Mouse (Mus musculus) limb, embryonic 14.5 days (tissue): ENCODE measurements around the gene 1700001K19Rik. TPM values are rescaled to one million over a fixed set of nuclear protein-coding genes. Genes with fewer than 3 reads are reported as not detected.
A peak's percentile ranks its signal among the peaks of the same experiment; 100 is the strongest.
"Not testable (repeated sequence)": the region's sequence is repeated elsewhere in the genome, so short reads cannot be mapped to it uniquely, and the experiment has no call there.

Experiments
- ATAC-seq: fragments of 200-750 bp; cut with Nextera tagmentation; 2 replicates; pipeline ENCODE4 v1.8.0; 2017; ENCODE audit warnings: low read depth, moderate number of reproducible peaks, moderate TSS enrichment; ENCODE audit not compliant: low FRiP score
- DNase-seq: peaks from one replicate; pipeline ENCODE4 v3.0.0-alpha.2; 2015; ENCODE audit warnings: low spot score
- H3K27ac ChIP-seq: fragments of 300-500 bp; sonication (generic); replicated peaks from 2 replicates; pipeline ENCODE4 v1.5.1; 2014; ENCODE audit warnings: low read depth, mild to moderate bottlenecking, low read length, moderate library complexity, mixed read lengths
- H3K27me3 ChIP-seq: fragments of 300-500 bp; sonication (generic); 2 replicates; pipeline ENCODE4 v1.6.1; 2014; ENCODE audit warnings: low read length, mixed read lengths; ENCODE audit not compliant: control insufficient read depth, insufficient read depth
- H3K36me3 ChIP-seq: fragments of 300-500 bp; sonication (generic); 2 replicates; pipeline ENCODE4 v1.6.1; 2014; ENCODE audit warnings: mild to moderate bottlenecking, low read length, moderate library complexity, mixed read lengths; ENCODE audit not compliant: control insufficient read depth, insufficient read depth
- H3K4me1 ChIP-seq: fragments of 300-500 bp; sonication (generic); 2 replicates; pipeline ENCODE4 v1.6.1; 2014; ENCODE audit warnings: antibody characterized with exemption, low read length, mixed read lengths; ENCODE audit not compliant: control insufficient read depth, insufficient read depth
- H3K4me2 ChIP-seq: fragments of 300-500 bp; sonication (generic); replicated peaks from 2 replicates; pipeline ENCODE4 v1.6.1; 2014; ENCODE audit warnings: low read depth, mild to moderate bottlenecking, low read length, moderate library complexity; ENCODE audit not compliant: severe bottlenecking
- H3K4me3 ChIP-seq: fragments of 300-500 bp; sonication (generic); replicated peaks from 2 replicates; pipeline ENCODE4 v1.5.1; 2014; ENCODE audit warnings: low read length
- H3K9ac ChIP-seq: fragments of 300-500 bp; sonication (generic); 2 replicates; pipeline ENCODE4 v1.6.1; 2014; ENCODE audit warnings: mild to moderate bottlenecking, low read depth, low read length, moderate library complexity; ENCODE audit not compliant: severe bottlenecking
- H3K9me3 ChIP-seq: fragments of 300-500 bp; sonication (generic); 2 replicates; pipeline ENCODE4 v1.6.1; 2016; ENCODE audit warnings: low read length; ENCODE audit not compliant: control insufficient read depth
- POLR2A ChIP-seq: fragments of 200-500 bp; IDR thresholded peaks from 2 replicates; pipeline ENCODE4 v1.8.0; 2012; ENCODE audit warnings: inconsistent platforms, mild to moderate bottlenecking, moderate library complexity, borderline replicate concordance; ENCODE audit not compliant: insufficient read depth, insufficient read length; ENCODE audit errors: extremely low read depth
- WGBS: fragments of 180-500 bp; shearing (Covaris S2); extraction: QIAGEN DNeasy Blood & Tissue Kit; methylation state at CpG from one replicate; pipeline ENCODE4 v1.1.7; 2014; 5-methylcytosine and 5-hydroxymethylcytosine counted together
- polyA plus RNA-seq, 2 experiments: library from polyadenylated mRNA; depleted of rRNA in 1 of 2; stranded (reverse) in 1 of 2; unstranded in 1 of 2; fragments of >200 nt; fragmentation: Nextera tagmentation in 1 of 2; extraction: Ambion mirVana in 1 of 2; gene quantifications; 2 replicates each; pipeline versions ENCODE4 v1.2.1 to v1.2.3; 2012 to 2014

Gene 1700001K19Rik
- polyA plus RNA-seq, 2 experiments = 0.19 TPM; not detected in 1

- peak overlapping the region; percentile 63 for H3K4me2 ChIP-seq
- ATAC-seq (peak; percentile 54), DNase-seq (peak; percentile 41)
- H3K27ac ChIP-seq = peak overlapping the region; percentile 90
- H3K9me3 ChIP-seq = no peaks in the 10 kb centered on the region
- TF ChIP-seq POLR2A = no peak
- no peaks in the 10 kb centered on the region for H3K27me3 ChIP-seq
- under 1% methylated on average over 44 of the region's 55 CpGs for WGBS
- peaks cover 27% of the 10 kb centered on the region for H3K36me3 ChIP-seq
- peak overlapping the region; percentile 96 for H3K9ac ChIP-seq
- H3K4me1 ChIP-seq = peaks cover 11% of the 10 kb centered on the region; the same call in 1 of the 2 replicates
- peak overlapping the region; percentile 100 for H3K4me3 ChIP-seq
Observed at GRCm38 (mm10) chr12:110695676-110696171, 13.3 kb upstream of the 1700001K19Rik start.

GRCm38 (mm10) chr12:110693378-110693777 is 11.0 kb upstream of the 1700001K19Rik start:
- not testable (repeated sequence) for H3K27me3 ChIP-seq, ATAC-seq, H3K4me2 ChIP-seq, H3K27ac ChIP-seq, H3K4me3 ChIP-seq, H3K9me3 ChIP-seq, H3K9ac ChIP-seq, DNase-seq
- WGBS = 75% methylated on average over 5 of the region's 5 CpGs
- peaks cover 42% of the 10 kb centered on the region for H3K36me3 ChIP-seq
- peaks cover 11% of the 10 kb centered on the region; the same call in 1 of the 2 replicates for H3K4me1 ChIP-seq

DNA sequence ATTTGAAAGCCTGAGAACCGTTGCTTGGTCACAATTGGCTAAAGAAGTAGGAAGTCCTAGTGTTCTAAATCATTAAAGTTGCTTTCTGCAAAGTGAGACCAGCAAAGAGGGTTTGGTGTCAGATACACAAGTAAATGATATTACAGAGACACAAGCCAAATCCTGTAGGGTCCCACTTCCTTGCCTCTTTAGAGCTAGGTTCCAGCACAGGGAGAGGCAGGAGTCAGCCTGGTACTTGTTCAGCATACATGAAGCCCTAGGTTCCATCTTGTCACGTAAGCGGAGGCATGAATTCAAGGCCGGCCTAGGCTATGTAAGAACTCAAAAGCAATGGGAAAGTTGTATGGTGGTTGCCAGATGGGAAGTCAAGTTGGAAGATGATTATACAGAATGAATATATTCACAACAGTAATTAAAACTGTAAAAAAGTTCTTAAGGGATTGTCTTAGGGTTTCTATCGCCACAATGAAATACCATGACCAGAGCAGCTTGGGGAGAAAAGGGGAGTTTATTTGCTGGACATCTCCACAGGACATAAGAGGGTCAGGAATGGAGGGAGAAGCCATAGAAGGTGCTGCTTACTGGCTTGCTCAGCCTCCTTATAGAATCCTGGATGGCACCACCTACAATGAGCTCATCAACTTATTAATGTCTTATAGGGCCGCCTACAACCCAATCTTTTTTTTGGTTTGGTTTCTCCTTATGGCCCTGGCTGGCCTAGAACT is 7.7 kb upstream of the 1700001K19Rik start:
- WGBS = 87% methylated on average over 6 of the region's 6 CpGs
- H3K4me2 ChIP-seq = no peak overlapping the region

GRCm38 (mm10) chr12:110688921-110689320 is 6.5 kb upstream of the 1700001K19Rik start:
- H3K4me3 ChIP-seq, H3K9ac ChIP-seq, ATAC-seq, DNase-seq, H3K4me2 ChIP-seq, H3K27me3 ChIP-seq, H3K27ac ChIP-seq, H3K4me1 ChIP-seq, H3K9me3 ChIP-seq: not testable (repeated sequence)
- 97% methylated on average over 3 of the region's 3 CpGs for WGBS
- peaks cover 39% of the 10 kb centered on the region for H3K36me3 ChIP-seq

More for the DNA sequence above, 7.7 kb upstream of the 1700001K19Rik start:
- Histone ChIP-seq H3K9me3 (no peaks in the 10 kb centered on the region), H3K27me3 (no peaks in the 10 kb centered on the region), H3K27ac (no peak overlapping the region), H3K36me3 (peaks cover 47% of the 10 kb centered on the region), H3K4me3 (no peak overlapping the region), H3K9ac (no peak overlapping the region), H3K4me1 (peaks cover 7% of the 10 kb centered on the region)
- no peak for TF ChIP-seq POLR2A
- ATAC-seq (no peak), DNase-seq (no peak)

GRCm38 (mm10) chr12:110687894-110688734 is 5.7 kb upstream of the 1700001K19Rik start:
- TF ChIP-seq POLR2A = no peak
- Histone ChIP-seq H3K27ac (0 out of 2 replicates have a peak overlapping the region, but pooled peaks have one; percentile 48), H3K27me3 (no peaks in the 10 kb centered on the region), H3K9me3 (no peaks in the 10 kb centered on the region), H3K36me3 (peaks cover 33% of the 10 kb centered on the region), H3K4me3 (no peak overlapping the region), H3K4me2 (no peak overlapping the region), H3K9ac (no peak overlapping the region), H3K4me1 (no peaks in the 10 kb centered on the region; the same call in 1 of the 2 replicates)
- ATAC-seq (no peak), DNase-seq (peak; percentile 76)
- WGBS = 66% methylated on average over 12 of the region's 12 CpGs
